Mouse (Mus musculus) intestine, embryonic 15.5 days (tissue): ENCODE measurements around the gene Rtkn2. TPM values are rescaled to one million over a fixed set of nuclear protein-coding genes. Genes with fewer than 3 reads are reported as not detected.

ENCODE experiments used
- ATAC-seq: fragments of 200-750 bp; cut with Nextera tagmentation; 2 replicates; pipeline ENCODE4 v1.8.0; 2017; ENCODE audit warnings: moderate TSS enrichment, moderate library complexity
- H3K27ac ChIP-seq: fragments of 300-500 bp; sonication (generic); 2 replicates; pipeline ENCODE4 v1.5.1; 2015; ENCODE audit warnings: mild to moderate bottlenecking, inconsistent platforms
- H3K27me3 ChIP-seq: fragments of 300-500 bp; sonication (generic); replicated peaks from 2 replicates; pipeline ENCODE4 v1.6.1; 2015; ENCODE audit warnings: inconsistent platforms
- H3K36me3 ChIP-seq: fragments of 300-500 bp; sonication (generic); 2 replicates; pipeline ENCODE4 v1.6.1; 2015; ENCODE audit warnings: inconsistent platforms
- H3K4me1 ChIP-seq: fragments of 300-500 bp; sonication (generic); replicated peaks from 2 replicates; pipeline ENCODE4 v1.6.1; 2015; ENCODE audit warnings: inconsistent platforms
- H3K4me2 ChIP-seq: fragments of 300-500 bp; sonication (generic); replicated peaks from 2 replicates; pipeline ENCODE4 v1.6.1; 2015; ENCODE audit warnings: mild to moderate bottlenecking, inconsistent platforms
- H3K4me3 ChIP-seq: fragments of 300-500 bp; sonication (generic); replicated peaks from 2 replicates; pipeline ENCODE4 v1.5.1; 2015; ENCODE audit warnings: inconsistent platforms
- H3K9ac ChIP-seq: fragments of 300-500 bp; sonication (generic); 2 replicates; pipeline ENCODE4 v1.6.1; 2015; ENCODE audit warnings: inconsistent platforms
- H3K9me3 ChIP-seq: fragments of 300-500 bp; sonication (generic); 2 replicates; pipeline ENCODE4 v1.6.1; 2016; ENCODE audit warnings: inconsistent platforms
- WGBS: fragments of 180-500 bp; shearing (Covaris S2); methylation state at CpG from one replicate; pipeline ENCODE4 v1.1.7; 2015; 5-methylcytosine and 5-hydroxymethylcytosine counted together
- polyA plus RNA-seq: library from polyadenylated mRNA; unstranded; fragments of >200 nt; fragmentation: Nextera tagmentation; extraction: Ambion mirVana; gene quantifications from 2 replicates; pipeline ENCODE4 v1.2.1, GENCODE M21; 2015

Rtkn2 gene
- polyA plus RNA-seq, 1 experiment from 2014 or later: 6.1 TPM

DNA sequence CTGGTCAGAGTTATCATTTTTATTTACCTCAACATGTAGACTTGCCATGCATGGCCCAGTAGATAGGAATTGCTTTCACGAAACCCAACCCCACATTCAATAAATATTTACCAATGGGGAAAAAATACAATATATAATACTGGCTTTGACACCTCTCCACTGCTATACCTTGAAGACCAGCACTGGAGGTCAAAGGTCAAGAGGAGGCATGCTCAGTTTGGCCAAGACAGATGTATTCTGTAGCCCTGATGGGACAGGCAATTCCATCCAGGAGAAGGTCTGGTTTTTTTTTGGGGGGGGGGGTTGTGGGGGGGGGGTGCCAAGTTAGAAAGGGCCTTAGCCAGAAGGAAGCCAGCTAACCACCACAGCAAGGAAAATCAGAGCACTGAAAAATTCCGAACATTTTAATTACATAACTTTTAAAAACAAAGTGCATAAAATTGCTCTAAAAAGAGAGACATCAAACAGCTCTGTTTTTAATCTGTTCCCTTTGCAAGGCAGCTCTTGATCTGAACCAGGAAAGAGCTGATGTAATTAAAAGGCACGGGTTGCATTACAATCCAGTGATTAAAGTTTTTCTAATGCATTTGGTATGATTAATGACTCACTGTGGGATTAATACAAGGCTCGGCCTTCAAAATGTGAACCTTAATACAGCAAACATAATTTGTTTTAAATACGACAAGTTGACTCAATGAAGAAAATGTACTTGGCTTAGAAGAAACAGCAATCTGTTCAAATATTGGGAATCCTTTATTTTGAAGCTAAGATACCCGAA lies 123.9 kb downstream of the Rtkn2 start:
- no peaks in the 10 kb centered on the region for H3K27me3 ChIP-seq
- no peaks in the 10 kb centered on the region for H3K9me3 ChIP-seq
- ATAC-seq: no peak
- H3K9ac ChIP-seq: no peak overlapping the region
- peaks cover 16% of the 10 kb centered on the region for H3K4me1 ChIP-seq
- H3K4me2 ChIP-seq: no peak overlapping the region
- H3K4me3 ChIP-seq: no peak overlapping the region
- WGBS: 52% methylated on average over 6 of the region's 6 CpGs
- H3K27ac ChIP-seq: peak overlapping the region; percentile 68; the same call in 1 of the 2 replicates
- H3K36me3 ChIP-seq: peaks cover 12% of the 10 kb centered on the region

- Histone ChIP-seq H3K4me1 (peaks cover 16% of the 10 kb centered on the region), H3K9me3 (no peaks in the 10 kb centered on the region), H3K27ac (peak overlapping the region; percentile 68; the same call in 1 of the 2 replicates), H3K4me3 (no peak overlapping the region), H3K4me2 (no peak overlapping the region), H3K9ac (no peak overlapping the region), H3K36me3 (peaks cover 8% of the 10 kb centered on the region; the same call in 1 of the 2 replicates), H3K27me3 (no peaks in the 10 kb centered on the region)
- peak; percentile 79 for ATAC-seq
- 50% methylated on average over 5 of the region's 5 CpGs for WGBS
Observed at GRCm38 (mm10) chr10:68103988-68104387, 124.6 kb downstream of the Rtkn2 start.

- H3K4me2 ChIP-seq: no peak overlapping the region
- no peak overlapping the region for H3K4me3 ChIP-seq
- H3K4me1 ChIP-seq: peaks cover 16% of the 10 kb centered on the region
- no peaks in the 10 kb centered on the region for H3K9me3 ChIP-seq
- ATAC-seq: peak; percentile 56
- no peak overlapping the region for H3K9ac ChIP-seq
- WGBS: 22% methylated on average over 2 of the region's 2 CpGs
- peak overlapping the region; percentile 68 for H3K27ac ChIP-seq
- peaks cover 8% of the 10 kb centered on the region; the same call in 1 of the 2 replicates for H3K36me3 ChIP-seq
- no peaks in the 10 kb centered on the region for H3K27me3 ChIP-seq
Observed at GRCm38 (mm10) chr10:68104481-68104880, 125.1 kb downstream of the Rtkn2 start.

- Histone ChIP-seq H3K27me3 (no peaks in the 10 kb centered on the region), H3K27ac (peak overlapping the region; percentile 68), H3K4me1 (peaks cover 17% of the 10 kb centered on the region), H3K9me3 (no peaks in the 10 kb centered on the region), H3K9ac (no peak overlapping the region), H3K36me3 (peaks cover 5% of the 10 kb centered on the region; the same call in 1 of the 2 replicates), H3K4me2 (no peak overlapping the region), H3K4me3 (no peak overlapping the region)
- peak; percentile 37; the same call in 1 of the 2 replicates for ATAC-seq
- 50% methylated on average over 14 of the region's 14 CpGs for WGBS
Observed at GRCm38 (mm10) chr10:68104881-68105781, 125.8 kb downstream of the Rtkn2 start.

DNA sequence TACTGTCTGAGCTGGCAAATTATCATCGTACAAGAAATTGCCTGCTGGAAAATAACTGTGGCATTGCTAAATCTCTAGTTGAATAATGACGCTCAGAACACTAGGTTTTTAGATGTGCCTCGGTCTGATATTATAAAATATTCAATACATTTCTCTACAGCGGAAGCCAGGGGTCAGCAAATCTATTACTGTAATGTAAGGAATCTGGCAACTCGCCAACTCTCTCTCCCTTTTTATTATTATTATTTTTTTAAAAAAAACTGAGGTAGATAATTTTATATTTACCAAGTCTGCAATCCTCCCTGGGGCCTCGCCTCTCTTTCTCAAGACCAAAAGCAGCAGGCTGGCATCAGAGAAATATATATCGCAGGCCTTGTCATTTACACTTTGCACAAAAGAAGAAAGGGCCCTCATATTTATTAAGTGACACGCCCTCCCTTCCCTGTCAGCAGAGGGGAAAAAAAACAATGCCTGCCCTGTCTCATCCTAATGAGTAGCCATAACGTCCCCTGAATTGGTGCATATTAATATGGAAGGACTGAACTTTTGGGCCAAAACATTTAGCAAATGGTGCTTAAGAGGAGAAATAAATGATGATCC lies 127.1 kb downstream of the Rtkn2 start:
- H3K9me3 ChIP-seq: no peaks in the 10 kb centered on the region
- 55% methylated on average over 9 of the region's 9 CpGs for WGBS
- H3K4me1 ChIP-seq: peaks cover 13% of the 10 kb centered on the region
- H3K4me3 ChIP-seq: no peak overlapping the region
- no peaks in the 10 kb centered on the region for H3K27me3 ChIP-seq
- H3K36me3 ChIP-seq: no peaks in the 10 kb centered on the region
- H3K27ac ChIP-seq: 0 out of 2 replicates have a peak overlapping the region, but pooled peaks have one; percentile 17
- no peak overlapping the region for H3K9ac ChIP-seq
- no peak overlapping the region for H3K4me2 ChIP-seq
- ATAC-seq: no peak

- no peaks in the 10 kb centered on the region for H3K27me3 ChIP-seq
- H3K27ac ChIP-seq: no peak overlapping the region
- no peaks in the 10 kb centered on the region for H3K36me3 ChIP-seq
- no peak for ATAC-seq
- no peaks in the 10 kb centered on the region for H3K9me3 ChIP-seq
- no peak overlapping the region for H3K9ac ChIP-seq
- WGBS: 90% methylated on average over 6 of the region's 6 CpGs
- peaks cover 13% of the 10 kb centered on the region for H3K4me1 ChIP-seq
- H3K4me3 ChIP-seq: no peak overlapping the region
- no peak overlapping the region for H3K4me2 ChIP-seq
Observed at GRCm38 (mm10) chr10:68107716-68108115, 128.3 kb downstream of the Rtkn2 start.

Other genes with a start within 250 kb of the Rtkn2 start
- 0.77 and 1.1 TPM in 2 replicates for gene Zfp365, start 66.9 kb upstream of the Rtkn2 start, polyA plus RNA-seq